23 mouse cellular contexts compared by ENCODE assay signal in the genomic region with DNA sequence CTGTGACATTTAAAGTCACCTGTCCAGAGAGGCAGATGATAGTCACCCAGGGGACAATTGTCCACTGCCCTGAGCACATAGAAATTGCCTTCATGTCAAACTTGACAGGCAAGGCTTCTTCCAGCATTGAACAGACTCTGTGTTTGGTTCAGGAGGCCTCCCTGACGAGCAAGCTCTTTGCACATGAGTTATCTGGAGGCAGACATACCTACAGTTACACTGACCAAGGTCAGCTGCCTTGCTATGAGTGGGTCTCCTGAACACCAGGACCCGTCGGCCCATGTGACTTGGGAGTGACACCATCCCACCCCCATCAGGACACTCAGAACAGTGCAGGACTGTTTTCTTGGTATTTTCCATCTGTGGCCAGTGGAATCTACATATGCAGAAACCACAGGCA.
"Had no signal": no experiment of that assay in that cellular context is flagged by ENCODE, and none has a peak within 500 bp of the region (broad histone marks: within the 10 kb centered on the region; RNA-seq: fewer than 3 reads in every experiment).

No protein-coding gene starts in this region.

- H3K4me2 ChIP-seq: kidney, embryonic 15.5 days; limb, embryonic 12.5 days; lung, embryonic 15.5 days; midbrain, embryonic 12.5 days; midbrain, embryonic 15.5 days; neural tube, embryonic 12.5 days; neural tube, embryonic 15.5 days had no signal

- H3K9me3 ChIP-seq: kidney, embryonic 15.5 days; limb, embryonic 12.5 days; lung, embryonic 15.5 days; midbrain, embryonic 12.5 days; midbrain, embryonic 15.5 days; neural tube, embryonic 12.5 days; neural tube, embryonic 15.5 days had no signal

- H3K36me3 ChIP-seq: kidney, embryonic 15.5 days; limb, embryonic 12.5 days; lung, embryonic 15.5 days; midbrain, embryonic 12.5 days; midbrain, embryonic 15.5 days; neural tube, embryonic 12.5 days; neural tube, embryonic 15.5 days had no signal

- H3K9ac ChIP-seq: kidney, embryonic 15.5 days; limb, embryonic 12.5 days; liver, embryonic 14.5 days; lung, embryonic 15.5 days; midbrain, embryonic 12.5 days; midbrain, embryonic 15.5 days; neural tube, embryonic 12.5 days; neural tube, embryonic 15.5 days had no signal

- H3K27me3 ChIP-seq: limb, embryonic 12.5 days; lung, embryonic 15.5 days; megakaryocyte, embryonic 14.5 days; midbrain, embryonic 12.5 days; neural tube, embryonic 12.5 days; neural tube, embryonic 15.5 days had no signal

- H3K4me1 ChIP-seq: kidney, embryonic 15.5 days; limb, embryonic 12.5 days; lung, embryonic 15.5 days; megakaryocyte, embryonic 14.5 days; midbrain, embryonic 12.5 days; midbrain, embryonic 15.5 days; neural tube, embryonic 12.5 days; neural tube, embryonic 15.5 days had no signal

- DNase-seq: kidney, adult 11 months; kidney, adult 8-10 months; kidney, postnatal 10 days; kidney, postnatal 36 days; layer of hippocampus, postnatal 36 days; lung, adult 18-20 months; lung, postnatal 10 days; lung, postnatal 36 days; right cerebral cortex, adult 18-20 months; right cerebral cortex, postnatal 14 days; right cerebral cortex, postnatal 4 days; thymus, postnatal 25 days had no signal

- ATAC-seq: midbrain, embryonic 15.5 days had no signal

- H3K4me3 ChIP-seq: kidney, embryonic 15.5 days; left cerebral cortex, adult 2 months; limb, embryonic 12.5 days; lung, embryonic 15.5 days; megakaryocyte, embryonic 14.5 days; midbrain, embryonic 12.5 days; midbrain, embryonic 15.5 days; neural tube, embryonic 12.5 days; neural tube, embryonic 15.5 days had no signal

- H3K27ac ChIP-seq: kidney, embryonic 15.5 days; left cerebral cortex, adult 2 months; limb, embryonic 12.5 days; liver, embryonic 14.5 days; lung, embryonic 15.5 days; midbrain, embryonic 12.5 days; midbrain, embryonic 15.5 days; neural tube, embryonic 12.5 days; neural tube, embryonic 15.5 days; stomach, postnatal 0 days had no signal
